Mouse (Mus musculus) heart, embryonic 15.5 days (tissue): ENCODE results near the gene Evl. TPM values are rescaled to one million over a fixed set of nuclear protein-coding genes. Genes with fewer than 3 reads are reported as not detected.
A peak's percentile ranks its signal among the peaks of the same experiment; 100 is the strongest.

ENCODE experiments used
- ATAC-seq: fragments of 200-750 bp; cut with Nextera tagmentation; replicated peaks from 2 replicates; pipeline ENCODE4 v1.8.0; 2017; ENCODE audit warnings: low read depth, moderate TSS enrichment; ENCODE audit not compliant: insufficient number of reproducible peaks, insufficient read depth, low FRiP score
- H3K27ac ChIP-seq: fragments of 300-500 bp; sonication (generic); 2 replicates; pipeline ENCODE4 v1.5.1; 2015; ENCODE audit warnings: mild to moderate bottlenecking, inconsistent platforms
- H3K27me3 ChIP-seq: fragments of 300-500 bp; sonication (generic); 2 replicates; pipeline ENCODE4 v1.6.1; 2015; ENCODE audit warnings: inconsistent platforms
- H3K36me3 ChIP-seq: fragments of 300-500 bp; sonication (generic); 2 replicates; pipeline ENCODE4 v1.6.1; 2015; ENCODE audit warnings: mild to moderate bottlenecking, inconsistent platforms
- H3K4me1 ChIP-seq: fragments of 300-500 bp; sonication (generic); replicated peaks from 2 replicates; pipeline ENCODE4 v1.6.1; 2015; ENCODE audit warnings: inconsistent platforms
- H3K4me2 ChIP-seq: fragments of 300-500 bp; sonication (generic); 2 replicates; pipeline ENCODE4 v1.6.1; 2015; ENCODE audit warnings: inconsistent platforms, mild to moderate bottlenecking, moderate library complexity
- H3K4me3 ChIP-seq: fragments of 300-500 bp; sonication (generic); 2 replicates; pipeline ENCODE4 v1.5.1; 2015; ENCODE audit warnings: mild to moderate bottlenecking, inconsistent platforms
- H3K9ac ChIP-seq: fragments of 300-500 bp; sonication (generic); 2 replicates; pipeline ENCODE4 v1.6.1; 2015; ENCODE audit warnings: mild to moderate bottlenecking, inconsistent platforms
- H3K9me3 ChIP-seq: fragments of 300-500 bp; sonication (generic); replicated peaks from 2 replicates; pipeline ENCODE4 v1.6.1; 2016; ENCODE audit warnings: inconsistent platforms
- WGBS: fragments of 180-500 bp; shearing (Covaris S2); methylation state at CpG from one replicate; pipeline ENCODE4 v1.1.7; 2015; ENCODE audit warnings: mixed read lengths; 5-methylcytosine and 5-hydroxymethylcytosine counted together
- polyA plus RNA-seq: library from polyadenylated mRNA; unstranded; fragments of >200 nt; fragmentation: Nextera tagmentation; extraction: Ambion mirVana; gene quantifications from 2 replicates; pipeline ENCODE4 v1.2.1, GENCODE M21; 2015

Gene Evl
- polyA plus RNA-seq, 1 experiment from 2014 or later: 33.8 TPM

- Histone ChIP-seq H3K36me3 (no peaks in the 10 kb centered on the region), H3K27me3 (no peaks in the 10 kb centered on the region), H3K9me3 (no peaks in the 10 kb centered on the region), H3K4me1 (peaks cover 20% of the 10 kb centered on the region), H3K4me2 (peak overlapping the region; percentile 47), H3K27ac (peak overlapping the region; percentile 74), H3K4me3 (peak overlapping the region; percentile 17; the same call in 1 of the 2 replicates), H3K9ac (no peak overlapping the region)
- ATAC-seq: peak; percentile 78; the same call in 1 of the 2 replicates
- 12% methylated on average over 10 of the region's 10 CpGs for WGBS
Observed at GRCm38 (mm10) chr12:108546508-108547153, 7.9 kb upstream of the Evl start.

- Histone ChIP-seq H3K9me3 (no peaks in the 10 kb centered on the region), H3K4me3 (no peak overlapping the region), H3K9ac (no peak overlapping the region), H3K27me3 (no peaks in the 10 kb centered on the region), H3K4me2 (peak overlapping the region; percentile 47), H3K36me3 (no peaks in the 10 kb centered on the region), H3K27ac (peak overlapping the region; percentile 74), H3K4me1 (peaks cover 20% of the 10 kb centered on the region)
- ATAC-seq: no peak
- 49% methylated on average over 15 of the region's 15 CpGs for WGBS
Observed at GRCm38 (mm10) chr12:108547251-108547875, 7.2 kb upstream of the Evl start.

GRCm38 (mm10) chr12:108551731-108552130, 2.8 kb upstream of the Evl start:
- no peak overlapping the region for H3K27ac ChIP-seq
- peaks cover 34% of the 10 kb centered on the region for H3K4me1 ChIP-seq
- ATAC-seq: no peak
- no peak overlapping the region for H3K4me2 ChIP-seq
- 82% methylated on average over 7 of the region's 7 CpGs for WGBS
- no peaks in the 10 kb centered on the region for H3K36me3 ChIP-seq
- no peak overlapping the region for H3K9ac ChIP-seq
- H3K9me3 ChIP-seq: no peaks in the 10 kb centered on the region
- H3K27me3 ChIP-seq: no peaks in the 10 kb centered on the region
- H3K4me3 ChIP-seq: no peak overlapping the region

- no peak for ATAC-seq
- Histone ChIP-seq H3K27ac (no peak overlapping the region), H3K4me3 (no peak overlapping the region), H3K36me3 (no peaks in the 10 kb centered on the region), H3K9me3 (no peaks in the 10 kb centered on the region), H3K9ac (no peak overlapping the region), H3K27me3 (no peaks in the 10 kb centered on the region), H3K4me1 (peaks cover 26% of the 10 kb centered on the region), H3K4me2 (no peak overlapping the region)
- WGBS: 21% methylated on average over 6 of the region's 6 CpGs
Observed at GRCm38 (mm10) chr12:108553079-108553478, 1.4 kb upstream of the Evl start.

- Histone ChIP-seq H3K9ac (peak overlapping the region; percentile 94), H3K27ac (peak overlapping the region; percentile 86), H3K4me1 (peaks cover 26% of the 10 kb centered on the region), H3K36me3 (no peaks in the 10 kb centered on the region), H3K4me3 (peak overlapping the region; percentile 98), H3K4me2 (peak overlapping the region; percentile 82), H3K9me3 (no peaks in the 10 kb centered on the region), H3K27me3 (no peaks in the 10 kb centered on the region)
- WGBS: under 1% methylated on average over 81 of the region's 100 CpGs
- peak; percentile 74 for ATAC-seq
Observed at GRCm38 (mm10) chr12:108554861-108555556, 489 bp downstream of the Evl start.

- no peak for ATAC-seq
- Histone ChIP-seq H3K27ac (no peak overlapping the region), H3K9ac (no peak overlapping the region), H3K36me3 (no peaks in the 10 kb centered on the region), H3K9me3 (no peaks in the 10 kb centered on the region), H3K4me1 (peaks cover 19% of the 10 kb centered on the region), H3K4me2 (no peak overlapping the region), H3K4me3 (no peak overlapping the region), H3K27me3 (no peaks in the 10 kb centered on the region)
Observed at GRCm38 (mm10) chr12:108558194-108558593, 3.7 kb downstream of the Evl start.

GRCm38 (mm10) chr12:108563238-108563637, 8.7 kb downstream of the Evl start:
- H3K9me3 ChIP-seq: no peaks in the 10 kb centered on the region
- H3K4me2 ChIP-seq: no peak overlapping the region
- H3K27ac ChIP-seq: no peak overlapping the region
- no peaks in the 10 kb centered on the region for H3K27me3 ChIP-seq
- H3K4me1 ChIP-seq: no peaks in the 10 kb centered on the region; the same call in none of the 2 replicates
- no peak overlapping the region for H3K4me3 ChIP-seq
- H3K36me3 ChIP-seq: no peaks in the 10 kb centered on the region
- 71% methylated on average over 3 of the region's 3 CpGs for WGBS
- ATAC-seq: no peak
- no peak overlapping the region for H3K9ac ChIP-seq

GRCm38 (mm10) chr12:108564910-108565506, 10.5 kb downstream of the Evl start:
- Histone ChIP-seq H3K4me2 (no peak overlapping the region), H3K9me3 (no peaks in the 10 kb centered on the region), H3K27ac (no peak overlapping the region), H3K4me1 (no peaks in the 10 kb centered on the region; the same call in 1 of the 2 replicates), H3K4me3 (no peak overlapping the region), H3K27me3 (no peaks in the 10 kb centered on the region), H3K9ac (no peak overlapping the region), H3K36me3 (no peaks in the 10 kb centered on the region)
- 81% methylated on average over 12 of the region's 12 CpGs for WGBS
- no peak for ATAC-seq

GRCm38 (mm10) chr12:108579156-108579871, 24.8 kb downstream of the Evl start:
- Histone ChIP-seq H3K9me3 (no peaks in the 10 kb centered on the region), H3K27ac (no peak overlapping the region), H3K36me3 (no peaks in the 10 kb centered on the region), H3K9ac (no peak overlapping the region), H3K4me1 (no peaks in the 10 kb centered on the region), H3K4me2 (no peak overlapping the region), H3K4me3 (no peak overlapping the region), H3K27me3 (no peaks in the 10 kb centered on the region)
- ATAC-seq: no peak
- 72% methylated on average over 7 of the region's 7 CpGs for WGBS

- no peak for ATAC-seq
- no peaks in the 10 kb centered on the region for H3K27me3 ChIP-seq
- WGBS: 63% methylated on average over 1 of the region's 1 CpGs
Observed at GRCm38 (mm10) chr12:108583775-108584174, 29.3 kb downstream of the Evl start.

GRCm38 (mm10) chr12:108590131-108590530, 35.6 kb downstream of the Evl start:
- Histone ChIP-seq H3K27me3 (no peaks in the 10 kb centered on the region), H3K27ac (no peak overlapping the region), H3K9ac (no peak overlapping the region), H3K4me3 (no peak overlapping the region), H3K9me3 (no peaks in the 10 kb centered on the region), H3K4me2 (no peak overlapping the region), H3K36me3 (peaks cover 8% of the 10 kb centered on the region; the same call in 1 of the 2 replicates), H3K4me1 (no peaks in the 10 kb centered on the region)
- WGBS: 87% methylated on average over 2 of the region's 2 CpGs
- no peak for ATAC-seq

More at GRCm38 (mm10) chr12:108583775-108584174, 29.3 kb downstream of the Evl start:
- H3K9ac ChIP-seq: no peak overlapping the region
- H3K27ac ChIP-seq: no peak overlapping the region
- H3K4me1 ChIP-seq: no peaks in the 10 kb centered on the region
- H3K9me3 ChIP-seq: no peaks in the 10 kb centered on the region
- H3K4me3 ChIP-seq: no peak overlapping the region
- H3K4me2 ChIP-seq: no peak overlapping the region
- peaks cover 8% of the 10 kb centered on the region; the same call in 1 of the 2 replicates for H3K36me3 ChIP-seq
